Mouse (Mus musculus): ENCODE data around the gene Kbtbd4. TPM values are rescaled to one million over a fixed set of nuclear protein-coding genes. Genes with fewer than 3 reads are reported as not detected.

The Kbtbd4 gene
- polyA plus RNA-seq, 1 experiment from 2014 or later, result 59.1 TPM

GRCm38 (mm10) chr2:90913671-90914070 lies 9.1 kb downstream of the Kbtbd4 start:
- Histone ChIP-seq H3K9ac (no peak overlapping the region), H3K4me1 (peaks cover 30% of the 10 kb centered on the region), H3K9me3 (no peaks in the 10 kb centered on the region), H3K4me2 (no peak overlapping the region), H3K27ac (0 out of 2 replicates have a peak overlapping the region, but pooled peaks have one; percentile 9), H3K27me3 (no peaks in the 10 kb centered on the region), H3K36me3 (replicated peaks) (peaks cover 53% of the 10 kb centered on the region), H3K4me3 (replicated peaks) (no peak overlapping the region)
- ATAC-seq (ENCODE audit: low FRiP score), result no peak
- 78% methylated on average over 2 of the region's 2 CpGs for WGBS

GRCm38 (mm10) chr2:90915516-90915915 lies 11.0 kb downstream of the Kbtbd4 start:
- H3K9ac ChIP-seq, result no peak overlapping the region
- H3K4me3 ChIP-seq (replicated peaks), result no peak overlapping the region
- WGBS, result 79% methylated on average over 1 of the region's 1 CpGs
- peaks cover 30% of the 10 kb centered on the region for H3K4me1 ChIP-seq
- H3K27me3 ChIP-seq, result no peaks in the 10 kb centered on the region
- no peaks in the 10 kb centered on the region for H3K9me3 ChIP-seq
- ATAC-seq (ENCODE audit: low FRiP score), result no peak
- H3K27ac ChIP-seq, result no peak overlapping the region
- no peak overlapping the region for H3K4me2 ChIP-seq
- peaks cover 34% of the 10 kb centered on the region for H3K36me3 ChIP-seq (replicated peaks)

- Histone ChIP-seq H3K36me3 (replicated peaks) (peaks cover 22% of the 10 kb centered on the region), H3K9ac (peak overlapping the region; percentile 92), H3K4me1 (peaks cover 30% of the 10 kb centered on the region), H3K4me2 (peak overlapping the region; percentile 81), H3K27me3 (no peaks in the 10 kb centered on the region), H3K4me3 (replicated peaks) (peak overlapping the region; percentile 66), H3K9me3 (no peaks in the 10 kb centered on the region), H3K27ac (peak overlapping the region; percentile 75)
- ATAC-seq (ENCODE audit: low FRiP score), result peak; percentile 16; the same call in 1 of the 2 replicates
- 33% methylated on average over 7 of the region's 7 CpGs for WGBS
These were observed 12.2 kb downstream of the Kbtbd4 start for GRCm38 (mm10) chr2:90916560-90917232.

- H3K4me3 ChIP-seq (replicated peaks), result peak overlapping the region; percentile 66
- H3K27ac ChIP-seq, result peak overlapping the region; percentile 75
- peaks cover 30% of the 10 kb centered on the region for H3K4me1 ChIP-seq
- peaks cover 17% of the 10 kb centered on the region for H3K36me3 ChIP-seq (replicated peaks)
- 0 out of 2 replicates have a peak, but pooled peaks cover 2% of the 10 kb centered on the region for H3K27me3 ChIP-seq
- H3K9me3 ChIP-seq, result no peaks in the 10 kb centered on the region
- peak overlapping the region; percentile 92 for H3K9ac ChIP-seq
- WGBS, result under 1% methylated on average over 62 of the region's 73 CpGs
- peak; percentile 90 for ATAC-seq (ENCODE audit: low FRiP score)
- peak overlapping the region; percentile 81 for H3K4me2 ChIP-seq
These were observed 12.9 kb downstream of the Kbtbd4 start for GRCm38 (mm10) chr2:90917233-90917998.

DNA sequence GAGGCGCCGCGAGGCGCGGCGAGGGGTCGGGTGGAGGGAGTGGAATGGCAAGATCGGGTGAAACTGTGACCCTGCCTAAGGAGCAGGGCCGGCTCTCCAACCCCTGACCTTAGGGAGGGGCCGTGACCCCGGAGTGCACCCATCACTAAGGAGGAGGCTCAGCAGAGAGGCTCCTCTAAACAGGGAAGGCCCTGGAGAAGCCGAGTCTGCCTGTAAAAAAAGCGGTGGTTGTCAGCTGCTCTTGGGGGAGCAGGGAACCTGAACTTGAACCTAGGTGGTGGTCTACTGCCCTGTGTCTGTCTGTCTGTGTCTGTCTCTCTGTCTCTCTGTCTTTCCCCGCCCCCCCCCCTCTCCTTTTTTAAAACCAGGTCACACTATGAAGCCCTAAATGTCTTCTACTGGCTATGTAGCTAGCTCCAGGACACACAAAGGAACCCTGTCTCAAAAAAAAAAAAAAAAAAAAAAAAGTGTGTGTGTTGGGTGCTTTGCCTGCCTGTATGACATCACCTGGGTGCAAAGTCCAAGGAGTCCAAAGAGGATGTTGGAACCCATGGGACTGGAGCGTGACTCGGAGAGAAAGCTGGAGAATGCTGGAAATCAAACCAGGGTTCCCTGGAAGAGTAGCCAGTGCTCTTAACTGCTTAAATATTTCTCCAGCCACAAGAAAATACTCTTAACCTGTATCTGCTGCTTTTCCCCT lies 13.6 kb downstream of the Kbtbd4 start:
- Histone ChIP-seq H3K9me3 (no peaks in the 10 kb centered on the region), H3K4me1 (peaks cover 30% of the 10 kb centered on the region), H3K4me3 (replicated peaks) (peak overlapping the region; percentile 66), H3K27me3 (0 out of 2 replicates have a peak, but pooled peaks cover 2% of the 10 kb centered on the region), H3K9ac (peak overlapping the region; percentile 92), H3K27ac (peak overlapping the region; percentile 75), H3K36me3 (replicated peaks) (peaks cover 10% of the 10 kb centered on the region), H3K4me2 (peak overlapping the region; percentile 81)
- ATAC-seq (ENCODE audit: low FRiP score), result no peak; the same call in 1 of the 2 replicates
- 13% methylated on average over 16 of the region's 16 CpGs for WGBS

DNA sequence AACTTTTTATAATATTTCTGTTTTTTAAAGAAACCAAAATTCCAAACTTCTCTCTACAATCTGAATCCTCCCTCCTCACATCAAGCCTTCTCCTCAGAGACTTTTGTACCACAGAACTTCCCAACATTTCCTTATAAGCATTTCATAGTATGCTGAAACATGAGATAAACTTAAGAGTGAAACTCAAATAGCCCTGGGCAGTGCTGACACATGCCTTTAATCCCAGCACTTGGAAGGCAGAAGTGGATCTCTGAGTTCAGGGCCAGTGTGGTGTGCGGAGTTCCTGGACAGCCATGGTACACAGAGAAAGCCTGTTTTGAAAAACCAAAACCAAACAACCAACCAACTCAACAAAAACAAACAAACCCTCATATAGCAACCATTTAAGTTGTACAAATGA lies 16.6 kb downstream of the Kbtbd4 start:
- Histone ChIP-seq H3K27me3 (0 out of 2 replicates have a peak, but pooled peaks cover 2% of the 10 kb centered on the region), H3K4me2 (no peak overlapping the region), H3K4me3 (replicated peaks) (no peak overlapping the region), H3K4me1 (peaks cover 21% of the 10 kb centered on the region), H3K9ac (no peak overlapping the region), H3K36me3 (replicated peaks) (no peaks in the 10 kb centered on the region), H3K27ac (no peak overlapping the region), H3K9me3 (no peaks in the 10 kb centered on the region)
- no peak for ATAC-seq (ENCODE audit: low FRiP score)
- WGBS, result 88% methylated on average over 1 of the region's 1 CpGs

- Histone ChIP-seq H3K4me2 (no peak overlapping the region), H3K9ac (no peak overlapping the region), H3K4me3 (replicated peaks) (no peak overlapping the region), H3K4me1 (peaks cover 10% of the 10 kb centered on the region), H3K27ac (no peak overlapping the region), H3K9me3 (no peaks in the 10 kb centered on the region), H3K27me3 (0 out of 2 replicates have a peak, but pooled peaks cover 2% of the 10 kb centered on the region), H3K36me3 (replicated peaks) (no peaks in the 10 kb centered on the region)
- WGBS, result 93% methylated on average over 2 of the region's 2 CpGs
- ATAC-seq (ENCODE audit: low FRiP score), result no peak
These were observed 18.1 kb downstream of the Kbtbd4 start for GRCm38 (mm10) chr2:90922636-90923035.

DNA sequence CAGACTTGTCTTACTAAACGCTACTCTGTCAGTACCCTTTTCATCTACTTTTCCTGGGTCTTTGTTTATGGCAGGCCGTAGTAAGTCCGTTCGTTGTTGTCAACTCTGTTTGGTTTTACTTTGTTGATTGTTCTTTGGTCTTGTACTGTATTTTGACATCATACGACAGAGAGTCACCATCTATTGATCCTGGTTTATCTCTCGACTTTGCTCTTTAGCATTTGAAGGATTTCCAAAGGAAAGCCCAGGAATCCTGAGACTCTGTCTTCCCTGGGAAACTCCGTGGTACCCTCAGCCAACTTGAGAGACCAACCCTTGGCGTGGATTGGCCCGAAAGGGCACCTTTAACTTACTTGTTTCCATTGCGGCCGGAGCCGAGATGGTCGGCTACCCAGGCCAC lies 24.0 kb downstream of the Kbtbd4 start:
- Histone ChIP-seq H3K27me3 (no peaks in the 10 kb centered on the region), H3K36me3 (replicated peaks) (no peaks in the 10 kb centered on the region), H3K27ac (no peak overlapping the region), H3K4me1 (no peaks in the 10 kb centered on the region), H3K4me3 (replicated peaks) (no peak overlapping the region), H3K9me3 (no peaks in the 10 kb centered on the region), H3K4me2 (no peak overlapping the region), H3K9ac (no peak overlapping the region)
- no peak for ATAC-seq (ENCODE audit: low FRiP score)
- 89% methylated on average over 13 of the region's 13 CpGs for WGBS

GRCm38 (mm10) chr2:90931829-90932228 lies 27.3 kb downstream of the Kbtbd4 start:
- no peak overlapping the region for H3K27ac ChIP-seq
- ATAC-seq (ENCODE audit: low FRiP score), result no peak
- no peak overlapping the region for H3K4me3 ChIP-seq (replicated peaks)
- H3K27me3 ChIP-seq, result no peaks in the 10 kb centered on the region
- no peaks in the 10 kb centered on the region for H3K36me3 ChIP-seq (replicated peaks)
- H3K9ac ChIP-seq, result no peak overlapping the region
- WGBS, result 88% methylated on average over 8 of the region's 8 CpGs
- no peaks in the 10 kb centered on the region for H3K9me3 ChIP-seq
- H3K4me1 ChIP-seq, result no peaks in the 10 kb centered on the region
- no peak overlapping the region for H3K4me2 ChIP-seq

DNA sequence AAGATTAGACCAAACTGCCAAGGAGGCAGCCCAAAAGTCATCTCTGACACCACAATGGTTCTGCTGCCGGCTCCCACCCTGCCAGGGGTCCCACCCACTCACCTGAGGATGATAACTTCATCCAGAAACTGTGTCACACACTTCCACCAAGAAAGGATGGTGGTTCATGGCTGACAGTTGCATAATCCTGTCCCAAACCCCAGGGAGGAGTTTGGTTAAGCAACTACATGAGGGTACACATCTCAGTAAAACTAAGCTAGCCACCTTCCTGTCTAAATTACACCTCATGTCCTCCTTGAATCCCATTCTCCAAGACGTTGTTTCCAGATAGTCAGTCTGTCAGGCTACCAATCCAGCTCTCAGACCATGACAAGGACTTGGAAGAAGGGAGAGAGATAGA lies 27.7 kb downstream of the Kbtbd4 start:
- 75% methylated on average over 2 of the region's 2 CpGs for WGBS
- H3K27me3 ChIP-seq, result no peaks in the 10 kb centered on the region

DNA sequence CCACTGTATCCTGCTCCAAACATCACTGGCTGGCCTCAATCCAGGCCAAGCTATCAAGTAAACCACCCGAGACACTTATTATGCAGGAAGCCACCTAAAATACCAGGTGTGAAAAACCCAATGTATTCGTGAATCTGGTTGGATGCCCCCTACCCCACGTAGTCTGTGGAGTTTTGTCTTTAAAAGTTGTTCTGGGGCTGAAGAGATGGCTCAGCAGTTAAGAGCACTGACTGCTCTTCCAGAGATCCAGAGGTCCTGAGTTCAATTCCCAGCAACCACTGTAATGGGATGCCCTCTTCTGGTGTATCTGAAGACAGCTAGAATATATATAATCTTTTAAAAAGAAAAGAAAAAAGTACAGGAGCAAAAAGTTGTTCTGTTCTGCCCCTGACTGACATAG lies 33.8 kb downstream of the Kbtbd4 start:
- H3K4me3 ChIP-seq (replicated peaks), result no peak overlapping the region
- 76% methylated on average over 3 of the region's 3 CpGs for WGBS
- no peaks in the 10 kb centered on the region for H3K27me3 ChIP-seq
- no peak overlapping the region for H3K27ac ChIP-seq
- no peak overlapping the region for H3K9ac ChIP-seq
- ATAC-seq (ENCODE audit: low FRiP score), result no peak
- no peaks in the 10 kb centered on the region for H3K9me3 ChIP-seq
- H3K4me1 ChIP-seq, result peaks cover 23% of the 10 kb centered on the region
- H3K4me2 ChIP-seq, result no peak overlapping the region
- H3K36me3 ChIP-seq (replicated peaks), result no peaks in the 10 kb centered on the region

More for the DNA sequence above, 27.7 kb downstream of the Kbtbd4 start:
- no peaks in the 10 kb centered on the region for H3K9me3 ChIP-seq
- ATAC-seq (ENCODE audit: low FRiP score), result no peak
- no peaks in the 10 kb centered on the region for H3K36me3 ChIP-seq (replicated peaks)
- no peaks in the 10 kb centered on the region for H3K4me1 ChIP-seq
- no peak overlapping the region for H3K27ac ChIP-seq
- no peak overlapping the region for H3K9ac ChIP-seq
- no peak overlapping the region for H3K4me3 ChIP-seq (replicated peaks)
- no peak overlapping the region for H3K4me2 ChIP-seq

DNA sequence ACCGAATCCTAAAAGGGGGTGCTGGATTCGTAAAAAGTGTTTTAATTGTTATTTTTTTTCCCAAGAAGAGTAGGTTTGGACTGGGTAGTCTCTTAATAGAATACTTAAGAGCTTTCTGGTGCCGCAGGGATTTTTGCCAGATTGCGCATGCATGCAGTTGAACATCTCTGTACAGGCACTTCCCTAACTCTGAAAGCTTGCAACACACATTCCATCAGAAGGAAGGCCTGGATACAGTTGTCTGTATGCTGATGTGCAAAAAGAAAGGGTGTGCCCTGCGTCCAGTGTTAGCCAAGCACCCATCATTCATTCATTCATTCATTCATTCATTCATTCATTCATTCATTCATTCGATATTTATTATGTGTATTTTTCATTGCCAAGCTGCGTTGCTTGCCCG lies 35.2 kb downstream of the Kbtbd4 start:
- Histone ChIP-seq H3K4me2 (peak overlapping the region; percentile 75), H3K9me3 (no peaks in the 10 kb centered on the region), H3K36me3 (replicated peaks) (no peaks in the 10 kb centered on the region), H3K4me1 (peaks cover 27% of the 10 kb centered on the region), H3K4me3 (replicated peaks) (peak overlapping the region; percentile 98), H3K27me3 (no peaks in the 10 kb centered on the region), H3K9ac (peak overlapping the region; percentile 96), H3K27ac (peak overlapping the region; percentile 96)
- ATAC-seq (ENCODE audit: low FRiP score), result peak; percentile 71
- 50% methylated on average over 8 of the region's 8 CpGs for WGBS

Measured in forebrain, embryonic 12.5 days (tissue).